In genomic region chr2:80354531-80354930, GRCm38 (mm10) we compare ENCODE assay signal across 25 mouse cellular contexts. TPM values are rescaled to one million over a fixed set of nuclear protein-coding genes. Genes with fewer than 3 reads are reported as not detected.
A peak's percentile ranks its signal among the peaks of the same experiment; 100 is the strongest.
DNase-seq lines count a peak whose midpoint lies in the region; ATAC-seq and TF ChIP-seq lines count a peak whose summit lies in the region.
"Had no signal": no experiment of that assay in that cellular context is flagged by ENCODE, and none has a peak within 500 bp of the region (broad histone marks: within the 10 kb centered on the region; RNA-seq: fewer than 3 reads in every experiment).

No protein-coding gene starts in this region.

- H3K9ac ChIP-seq in embryonic facial prominence, embryonic 14.5 days (ENCODE audit: low read depth, low read length), result no peak overlapping the region
- no peak overlapping the region for H3K9ac ChIP-seq in kidney, embryonic 16.5 days (replicated peaks; ENCODE audit: low read length)
- H3K9ac ChIP-seq in kidney, embryonic 15.5 days, result no peak overlapping the region
- H3K9ac ChIP-seq: embryonic facial prominence, embryonic 13.5 days; forebrain, embryonic 13.5 days; forebrain, embryonic 15.5 days had no signal

- DNase-seq in embryonic facial prominence, embryonic 14.5 days (ENCODE audit: low spot score), result no peak
- DNase-seq in embryonic facial prominence, embryonic 10.5 days (ENCODE audit: low spot score), result no peak
- DNase-seq in layer of hippocampus, adult 2 months (ENCODE audit: low spot score in 2 of 2), result no peak
- no peak for DNase-seq in layer of hippocampus, adult 9-10 months (ENCODE audit: low spot score)
- peak; percentile 23 for DNase-seq in forelimb bud, embryonic 11.5 days (ENCODE audit: low read depth, low spot score)
- no peak for DNase-seq in right cerebral cortex, postnatal 14 days
- DNase-seq: adrenal gland, adult 8-10 months; adrenal gland, postnatal 14 days; adrenal gland, postnatal 36 days; B cell, adult 2 months; cerebellum, adult 11-12 months; cerebellum, adult 2 months; cerebellum, adult 9-10 months; cerebellum, postnatal 10 days; cerebellum, postnatal 25 days had no signal

- H3K9me3 ChIP-seq in embryonic facial prominence, embryonic 14.5 days (ENCODE audit: control insufficient read depth, low read length), result no peaks in the 10 kb centered on the region
- H3K9me3 ChIP-seq in embryonic facial prominence, embryonic 10.5 days, result no peaks in the 10 kb centered on the region
- H3K9me3 ChIP-seq in kidney, embryonic 16.5 days (ENCODE audit: low read length), result no peaks in the 10 kb centered on the region
- no peaks in the 10 kb centered on the region for H3K9me3 ChIP-seq in kidney, embryonic 15.5 days (replicated peaks)
- H3K9me3 ChIP-seq: embryonic facial prominence, embryonic 13.5 days; forebrain, embryonic 13.5 days; forebrain, embryonic 15.5 days; G1E had no signal

- H3K27me3 ChIP-seq in embryonic facial prominence, embryonic 14.5 days (replicated peaks; ENCODE audit: control insufficient read depth, insufficient read depth, low read length), result no peaks in the 10 kb centered on the region
- H3K27me3 ChIP-seq in embryonic facial prominence, embryonic 10.5 days (replicated peaks; ENCODE audit: low read depth, poor library complexity, severe bottlenecking), result no peaks in the 10 kb centered on the region
- no peaks in the 10 kb centered on the region for H3K27me3 ChIP-seq in kidney, embryonic 16.5 days (ENCODE audit: insufficient read depth, low read length)
- no peaks in the 10 kb centered on the region for H3K27me3 ChIP-seq in kidney, embryonic 15.5 days
- H3K27me3 ChIP-seq: CH12.LX; embryonic facial prominence, embryonic 13.5 days; forebrain, embryonic 13.5 days; forebrain, embryonic 15.5 days; Patski had no signal

- peak; percentile 48; the same call in 1 of the 2 replicates for ATAC-seq in embryonic facial prominence, embryonic 14.5 days (ENCODE audit: low read depth)
- peak; percentile 31; the same call in 1 of the 2 replicates for ATAC-seq in kidney, embryonic 16.5 days (ENCODE audit: low FRiP score, low TSS enrichment)
- ATAC-seq in kidney, embryonic 15.5 days (replicated peaks; ENCODE audit: low FRiP score), result no peak
- ATAC-seq: activated CD4-positive, CD25-positive, alpha-beta regulatory T cell, adult 4 months; CD4-positive, CD25-positive, alpha-beta regulatory T cell, adult 4 months; forebrain, embryonic 13.5 days; forebrain, embryonic 15.5 days; Patski had no signal

- H3K27ac ChIP-seq in embryonic facial prominence, embryonic 14.5 days (replicated peaks; ENCODE audit: low read depth, low read length), result no peak overlapping the region
- H3K27ac ChIP-seq in embryonic facial prominence, embryonic 10.5 days (replicated peaks), result no peak overlapping the region
- H3K27ac ChIP-seq in kidney, embryonic 16.5 days (ENCODE audit: low read length), result no peak overlapping the region
- H3K27ac ChIP-seq in kidney, embryonic 15.5 days, result no peak overlapping the region
- H3K27ac ChIP-seq in layer of hippocampus, adult 2 months, result peak overlapping the region; percentile 36; the same call in 1 of the 2 replicates
- H3K27ac ChIP-seq: embryonic facial prominence, embryonic 13.5 days; forebrain, embryonic 13.5 days; forebrain, embryonic 15.5 days had no signal

- H3K4me2 ChIP-seq in embryonic facial prominence, embryonic 14.5 days (ENCODE audit: low read depth, low read length), result no peak overlapping the region
- H3K4me2 ChIP-seq in kidney, embryonic 16.5 days (replicated peaks; ENCODE audit: low read depth, low read length), result no peak overlapping the region
- H3K4me2 ChIP-seq in kidney, embryonic 15.5 days, result no peak overlapping the region
- H3K4me2 ChIP-seq: embryonic facial prominence, embryonic 13.5 days; forebrain, embryonic 13.5 days; forebrain, embryonic 15.5 days had no signal

- WGBS in embryonic facial prominence, embryonic 14.5 days, result 80% methylated on average over 4 of the region's 4 CpGs
- WGBS in embryonic facial prominence, embryonic 10.5 days, result 86% methylated on average over 4 of the region's 4 CpGs
- 88% methylated on average over 4 of the region's 4 CpGs for WGBS in kidney, embryonic 16.5 days
- 86% methylated on average over 4 of the region's 4 CpGs for WGBS in kidney, embryonic 15.5 days

- H3K4me3 ChIP-seq in embryonic facial prominence, embryonic 14.5 days (ENCODE audit: low read depth, low read length), result no peak overlapping the region
- H3K4me3 ChIP-seq in embryonic facial prominence, embryonic 10.5 days, result no peak overlapping the region
- H3K4me3 ChIP-seq in kidney, embryonic 16.5 days (ENCODE audit: low read length), result no peak overlapping the region
- no peak overlapping the region for H3K4me3 ChIP-seq in kidney, embryonic 15.5 days (replicated peaks)
- no peak overlapping the region for H3K4me3 ChIP-seq in layer of hippocampus, adult 2 months
- H3K4me3 ChIP-seq: embryonic facial prominence, embryonic 13.5 days; forebrain, embryonic 13.5 days; forebrain, embryonic 15.5 days had no signal

- H3K4me1 ChIP-seq in embryonic facial prominence, embryonic 14.5 days (ENCODE audit: control insufficient read depth, insufficient read depth, low read length), result no peaks in the 10 kb centered on the region
- H3K4me1 ChIP-seq in embryonic facial prominence, embryonic 10.5 days, result peaks cover 4% of the 10 kb centered on the region; the same call in 1 of the 2 replicates
- no peaks in the 10 kb centered on the region for H3K4me1 ChIP-seq in kidney, embryonic 16.5 days (ENCODE audit: insufficient read depth, low read length)
- H3K4me1 ChIP-seq in kidney, embryonic 15.5 days, result no peaks in the 10 kb centered on the region
- H3K4me1 ChIP-seq: forebrain, embryonic 13.5 days; forebrain, embryonic 15.5 days had no signal

- no peak for TF ChIP-seq CTCF in layer of hippocampus, adult 2 months (conservative IDR thresholded peaks at IDR 0.05)

- peaks cover 41% of the 10 kb centered on the region for H3K36me3 ChIP-seq in embryonic facial prominence, embryonic 14.5 days (ENCODE audit: control insufficient read depth, insufficient read depth, low read length)
- H3K36me3 ChIP-seq in embryonic facial prominence, embryonic 10.5 days (replicated peaks), result peaks cover 53% of the 10 kb centered on the region
- H3K36me3 ChIP-seq in kidney, embryonic 16.5 days (ENCODE audit: insufficient read depth, low read length), result peaks cover 32% of the 10 kb centered on the region
- peaks cover 45% of the 10 kb centered on the region for H3K36me3 ChIP-seq in kidney, embryonic 15.5 days

RNA-seq across cellular contexts. Expression of gene Dnajc10, which starts 39.3 kb away (rescaled TPM):
- polyA plus RNA-seq in embryonic facial prominence, embryonic 14.5 days (2014; fragmentation: Nextera tagmentation; extraction: Ambion mirVana), result 84.2 and 87.8 TPM in 2 replicates
- 80.3 and 88.0 TPM in 2 replicates for polyA plus RNA-seq in embryonic facial prominence, embryonic 10.5 days (2016; fragmentation: Nextera tagmentation; extraction: Ambion mirVana)
- polyA plus RNA-seq in kidney, embryonic 16.5 days (2015; fragmentation: Nextera tagmentation; extraction: Ambion mirVana), result 92.2 and 92.3 TPM in 2 replicates
- 87.9 and 88.4 TPM in 2 replicates for polyA plus RNA-seq in kidney, embryonic 15.5 days (2015; fragmentation: Nextera tagmentation; extraction: Ambion mirVana)
- total RNA-seq in layer of hippocampus, adult 2 months (2021), result 10 to 100 TPM; 61.4 to 62.7 TPM
